Mouse (Mus musculus): ENCODE measurements at regions not wholly inside any gene's neighbourhood (a gene's known extent, or its start where the extent isn't known, plus 50 kb on each side); places are given as distances from the start of the nearest gene placed in this dataset.
"Not testable (repeated sequence)": the region's sequence is repeated elsewhere in the genome, so short reads cannot be mapped to it uniquely, and the experiment has no call there.

GRCm38 (mm10) chr8:56962186-56962585 lies 358.6 kb upstream of the Hand2 start:
- H3K36me3 ChIP-seq, result no peaks in the 10 kb centered on the region
- H3K4me3 ChIP-seq (replicated peaks), result no peak overlapping the region
- no peak overlapping the region for H3K4me2 ChIP-seq (replicated peaks)
- no peaks in the 10 kb centered on the region for H3K27me3 ChIP-seq
- no peaks in the 10 kb centered on the region for H3K4me1 ChIP-seq (replicated peaks)
- H3K9ac ChIP-seq (replicated peaks), result no peak overlapping the region
- no peak overlapping the region for H3K27ac ChIP-seq
- no peak for ATAC-seq
- WGBS, result 82% methylated on average over 7 of the region's 7 CpGs
- no peaks in the 10 kb centered on the region for H3K9me3 ChIP-seq

- no peak for ATAC-seq
- Histone ChIP-seq H3K4me3 (replicated peaks) (no peak overlapping the region), H3K27me3 (no peaks in the 10 kb centered on the region), H3K36me3 (no peaks in the 10 kb centered on the region), H3K4me2 (replicated peaks) (no peak overlapping the region), H3K27ac (no peak overlapping the region), H3K4me1 (replicated peaks) (no peaks in the 10 kb centered on the region), H3K9ac (replicated peaks) (no peak overlapping the region), H3K9me3 (no peaks in the 10 kb centered on the region)
- WGBS, result 68% methylated on average over 3 of the region's 3 CpGs
Observed at GRCm38 (mm10) chr8:56970311-56970710, 350.5 kb upstream of the Hand2 start.

- Histone ChIP-seq H3K4me3 (replicated peaks) (no peak overlapping the region), H3K27me3 (no peaks in the 10 kb centered on the region), H3K4me1 (replicated peaks) (no peaks in the 10 kb centered on the region), H3K9ac (replicated peaks) (no peak overlapping the region), H3K36me3 (no peaks in the 10 kb centered on the region), H3K9me3 (no peaks in the 10 kb centered on the region), H3K4me2 (replicated peaks) (no peak overlapping the region), H3K27ac (no peak overlapping the region)
- no peak for ATAC-seq
- WGBS, result 69% methylated on average over 2 of the region's 2 CpGs
Observed at GRCm38 (mm10) chr8:56978994-56979393, 341.8 kb upstream of the Hand2 start.

- ATAC-seq, result no peak
- H3K4me3 ChIP-seq (replicated peaks), result no peak overlapping the region
- H3K9ac ChIP-seq (replicated peaks), result no peak overlapping the region
- no peaks in the 10 kb centered on the region for H3K4me1 ChIP-seq (replicated peaks)
- no peaks in the 10 kb centered on the region for H3K9me3 ChIP-seq
- no peaks in the 10 kb centered on the region for H3K27me3 ChIP-seq
- no peak overlapping the region for H3K4me2 ChIP-seq (replicated peaks)
- no peak overlapping the region for H3K27ac ChIP-seq
- no peaks in the 10 kb centered on the region for H3K36me3 ChIP-seq
- WGBS, result 84% methylated on average over 13 of the region's 13 CpGs
Observed at GRCm38 (mm10) chr8:56979416-56979815, 341.4 kb upstream of the Hand2 start.

GRCm38 (mm10) chr8:57010318-57011024 lies 310.3 kb upstream of the Hand2 start:
- no peaks in the 10 kb centered on the region for H3K27me3 ChIP-seq
- H3K4me1 ChIP-seq (replicated peaks), result no peaks in the 10 kb centered on the region
- no peak overlapping the region for H3K27ac ChIP-seq
- WGBS, result 71% methylated on average over 6 of the region's 6 CpGs
- no peak overlapping the region for H3K4me3 ChIP-seq (replicated peaks)
- no peaks in the 10 kb centered on the region for H3K9me3 ChIP-seq
- no peak overlapping the region for H3K4me2 ChIP-seq (replicated peaks)
- ATAC-seq, result no peak
- no peaks in the 10 kb centered on the region for H3K36me3 ChIP-seq
- no peak overlapping the region for H3K9ac ChIP-seq (replicated peaks)

GRCm38 (mm10) chr8:57013813-57014320 lies 306.9 kb upstream of the Hand2 start:
- no peak overlapping the region for H3K4me2 ChIP-seq (replicated peaks)
- no peak overlapping the region for H3K4me3 ChIP-seq (replicated peaks)
- no peaks in the 10 kb centered on the region for H3K36me3 ChIP-seq
- H3K4me1 ChIP-seq (replicated peaks), result no peaks in the 10 kb centered on the region
- no peaks in the 10 kb centered on the region for H3K9me3 ChIP-seq
- ATAC-seq, result no peak
- H3K9ac ChIP-seq (replicated peaks), result no peak overlapping the region
- WGBS, result 71% methylated on average over 3 of the region's 3 CpGs
- no peak overlapping the region for H3K27ac ChIP-seq
- no peaks in the 10 kb centered on the region for H3K27me3 ChIP-seq

- no peak for ATAC-seq
- WGBS, result 79% methylated on average over 3 of the region's 3 CpGs
- H3K4me3 ChIP-seq (replicated peaks), result no peak overlapping the region
Observed at GRCm38 (mm10) chr8:57016329-57016728, 304.5 kb upstream of the Hand2 start.

GRCm38 (mm10) chr8:57028096-57028495 lies 292.7 kb upstream of the Hand2 start:
- not testable (repeated sequence) for H3K27me3 ChIP-seq

More at GRCm38 (mm10) chr8:57016329-57016728, 304.5 kb upstream of the Hand2 start:
- Histone ChIP-seq H3K27ac (no peak overlapping the region), H3K4me1 (replicated peaks) (no peaks in the 10 kb centered on the region), H3K9ac (replicated peaks) (no peak overlapping the region), H3K4me2 (replicated peaks) (no peak overlapping the region), H3K9me3 (no peaks in the 10 kb centered on the region), H3K36me3 (no peaks in the 10 kb centered on the region), H3K27me3 (no peaks in the 10 kb centered on the region)

GRCm38 (mm10) chr8:57048490-57048889 lies 272.3 kb upstream of the Hand2 start:
- Histone ChIP-seq H3K4me2 (replicated peaks) (no peak overlapping the region), H3K36me3 (no peaks in the 10 kb centered on the region), H3K4me1 (replicated peaks) (no peaks in the 10 kb centered on the region), H3K9me3 (no peaks in the 10 kb centered on the region), H3K4me3 (replicated peaks) (no peak overlapping the region), H3K27me3 (no peaks in the 10 kb centered on the region), H3K27ac (no peak overlapping the region), H3K9ac (replicated peaks) (no peak overlapping the region)
- ATAC-seq, result no peak
- 91% methylated on average over 6 of the region's 6 CpGs for WGBS

More at GRCm38 (mm10) chr8:57028096-57028495, 292.7 kb upstream of the Hand2 start:
- H3K9me3 ChIP-seq; H3K36me3 ChIP-seq; H3K4me2 ChIP-seq (replicated peaks); H3K4me3 ChIP-seq (replicated peaks); H3K9ac ChIP-seq (replicated peaks); H3K4me1 ChIP-seq (replicated peaks); ATAC-seq; H3K27ac ChIP-seq: not testable (repeated sequence)
- 86% methylated on average over 1 of the region's 1 CpGs for WGBS

GRCm38 (mm10) chr8:57048909-57049308 lies 271.9 kb upstream of the Hand2 start:
- Histone ChIP-seq H3K36me3 (no peaks in the 10 kb centered on the region), H3K9me3 (no peaks in the 10 kb centered on the region), H3K4me2 (replicated peaks) (no peak overlapping the region), H3K27me3 (no peaks in the 10 kb centered on the region), H3K27ac (no peak overlapping the region), H3K4me1 (replicated peaks) (no peaks in the 10 kb centered on the region), H3K4me3 (replicated peaks) (no peak overlapping the region), H3K9ac (replicated peaks) (no peak overlapping the region)
- 85% methylated on average over 3 of the region's 3 CpGs for WGBS
- no peak for ATAC-seq

GRCm38 (mm10) chr8:57052661-57053060 lies 268.1 kb upstream of the Hand2 start:
- Histone ChIP-seq H3K4me3 (replicated peaks) (no peak overlapping the region), H3K27me3 (no peaks in the 10 kb centered on the region), H3K27ac (no peak overlapping the region), H3K4me2 (replicated peaks) (no peak overlapping the region), H3K4me1 (replicated peaks) (no peaks in the 10 kb centered on the region), H3K36me3 (no peaks in the 10 kb centered on the region), H3K9ac (replicated peaks) (no peak overlapping the region), H3K9me3 (no peaks in the 10 kb centered on the region)
- WGBS, result 87% methylated on average over 4 of the region's 4 CpGs
- ATAC-seq, result no peak

GRCm38 (mm10) chr8:57076995-57077394 lies 243.8 kb upstream of the Hand2 start:
- H3K36me3 ChIP-seq, result no peaks in the 10 kb centered on the region
- no peak overlapping the region for H3K4me3 ChIP-seq (replicated peaks)
- no peak overlapping the region for H3K9ac ChIP-seq (replicated peaks)
- 63% methylated on average over 8 of the region's 8 CpGs for WGBS
- no peak for ATAC-seq
- H3K4me1 ChIP-seq (replicated peaks), result no peaks in the 10 kb centered on the region
- H3K27ac ChIP-seq, result no peak overlapping the region
- H3K4me2 ChIP-seq (replicated peaks), result no peak overlapping the region
- H3K9me3 ChIP-seq, result no peaks in the 10 kb centered on the region
- no peaks in the 10 kb centered on the region for H3K27me3 ChIP-seq

GRCm38 (mm10) chr8:57086811-57087210 lies 234.0 kb upstream of the Hand2 start:
- Histone ChIP-seq H3K9me3 (no peaks in the 10 kb centered on the region), H3K27me3 (no peaks in the 10 kb centered on the region), H3K4me2 (replicated peaks) (no peak overlapping the region), H3K4me1 (replicated peaks) (no peaks in the 10 kb centered on the region), H3K9ac (replicated peaks) (no peak overlapping the region), H3K27ac (no peak overlapping the region), H3K4me3 (replicated peaks) (no peak overlapping the region), H3K36me3 (no peaks in the 10 kb centered on the region)
- no peak for ATAC-seq
- WGBS, result 75% methylated on average over 3 of the region's 3 CpGs

All from midbrain, embryonic 13.5 days (tissue).